Mouse (Mus musculus): ENCODE measurements at regions not wholly inside any gene's neighbourhood (a gene's known extent, or its start where the extent isn't known, plus 50 kb on each side); places are given as distances from the start of the nearest gene placed in this dataset.
A peak's percentile ranks its signal among the peaks of the same experiment; 100 is the strongest.
"Not testable (repeated sequence)": the region's sequence is repeated elsewhere in the genome, so short reads cannot be mapped to it uniquely, and the experiment has no call there.

DNA sequence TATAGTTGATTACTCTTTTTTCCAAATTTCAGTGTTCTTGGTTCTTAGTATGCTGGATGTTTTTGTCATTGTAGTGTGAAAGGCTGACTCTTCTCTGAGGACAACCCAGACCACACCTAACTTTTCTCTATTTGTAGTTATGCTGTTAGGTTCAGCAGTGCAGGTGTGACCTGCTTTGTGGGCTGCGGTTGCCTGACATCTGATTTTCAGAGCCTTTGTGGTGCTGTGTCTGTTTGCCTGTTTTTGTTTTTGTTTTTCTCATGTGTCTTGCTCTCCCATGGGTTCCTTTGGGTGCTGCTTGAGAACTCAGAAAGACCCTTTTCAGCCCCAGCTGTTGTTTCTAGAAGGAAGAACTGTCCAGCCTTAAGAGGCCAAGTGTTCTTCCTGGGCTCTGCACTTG, 52.0 kb upstream of the Trpm1 start:
- no peak for DNase-seq

DNA sequence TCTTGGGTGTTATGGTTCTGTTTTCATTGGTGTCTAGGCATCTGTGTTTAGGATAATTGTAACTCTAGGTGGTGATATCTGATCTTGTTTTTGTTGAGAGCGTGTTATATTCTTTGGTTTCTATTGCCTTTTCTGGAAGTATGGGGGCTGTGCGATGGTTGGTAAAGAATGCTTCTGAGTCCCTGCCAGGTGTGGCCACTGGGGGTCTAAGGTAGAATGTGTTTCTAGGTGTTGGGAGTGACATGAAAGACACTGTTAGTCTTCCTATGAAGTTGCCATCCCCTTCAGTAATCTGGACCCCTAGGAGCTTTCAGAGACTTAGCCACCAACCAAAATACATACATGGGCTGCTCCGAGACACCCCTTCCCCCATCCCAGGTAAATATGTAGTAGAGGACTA, 54.0 kb upstream of the Trpm1 start:
- DNase-seq: no peak

DNA sequence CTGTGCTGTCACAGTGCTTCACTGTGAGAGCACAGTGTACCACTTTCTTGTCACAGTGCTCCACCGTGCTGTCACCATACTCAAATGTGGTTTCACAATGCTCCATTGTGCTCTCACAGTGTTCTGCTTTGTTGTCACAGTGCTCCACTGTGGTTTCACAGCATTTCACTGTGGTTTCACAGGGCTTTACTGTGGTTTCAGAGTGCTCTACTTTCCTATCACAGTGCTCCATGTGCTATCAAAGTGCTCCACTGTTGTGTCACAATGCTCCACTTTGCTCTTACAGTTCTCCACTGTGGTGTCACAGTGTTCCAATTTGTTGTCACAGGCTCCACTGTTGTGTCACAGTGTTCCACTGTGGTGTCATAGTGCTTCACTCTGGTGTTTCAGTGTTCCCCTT, 63.6 kb upstream of the Trpm1 start:
- no peak for DNase-seq

DNA sequence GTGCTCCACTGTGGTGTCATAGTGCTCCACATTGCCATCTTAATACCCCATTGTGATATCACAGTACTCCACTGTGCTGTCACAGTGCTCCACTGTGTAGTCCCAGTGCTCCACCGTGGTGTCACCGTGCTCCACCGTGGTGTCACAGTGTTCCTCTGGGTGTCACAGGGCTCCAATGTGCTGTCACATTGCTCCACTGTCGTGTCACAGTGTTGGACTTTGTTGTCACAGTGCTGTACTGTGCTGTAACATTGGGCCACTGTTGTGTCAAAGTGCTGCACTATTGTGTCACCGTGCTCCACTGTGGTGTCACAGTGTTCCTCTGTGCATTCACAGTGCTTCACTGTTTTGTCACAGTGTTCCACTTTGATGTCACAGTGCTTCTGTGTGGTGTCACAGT, 64.6 kb upstream of the Trpm1 start:
- DNase-seq: no peak

DNA sequence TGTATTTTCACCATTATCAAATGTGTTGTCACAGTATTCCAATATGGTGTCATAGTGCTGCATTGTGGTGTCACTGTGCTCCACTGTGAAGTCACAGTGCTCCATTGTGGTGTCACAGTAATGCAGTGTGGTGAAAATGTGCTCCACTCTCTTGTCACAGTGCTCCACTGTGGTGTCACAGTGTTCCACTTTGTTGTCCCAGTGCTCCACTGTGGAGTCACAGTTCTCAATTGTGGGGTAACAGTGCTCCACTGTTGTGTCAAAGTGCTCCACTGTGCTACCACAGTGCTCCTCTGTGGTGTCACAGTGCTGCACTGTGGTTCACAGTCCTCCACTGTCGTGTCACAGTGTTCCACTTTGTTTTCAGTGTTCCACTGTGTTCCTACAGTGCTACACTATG, 69.7 kb upstream of the Trpm1 start:
- not testable (repeated sequence) for DNase-seq

DNA sequence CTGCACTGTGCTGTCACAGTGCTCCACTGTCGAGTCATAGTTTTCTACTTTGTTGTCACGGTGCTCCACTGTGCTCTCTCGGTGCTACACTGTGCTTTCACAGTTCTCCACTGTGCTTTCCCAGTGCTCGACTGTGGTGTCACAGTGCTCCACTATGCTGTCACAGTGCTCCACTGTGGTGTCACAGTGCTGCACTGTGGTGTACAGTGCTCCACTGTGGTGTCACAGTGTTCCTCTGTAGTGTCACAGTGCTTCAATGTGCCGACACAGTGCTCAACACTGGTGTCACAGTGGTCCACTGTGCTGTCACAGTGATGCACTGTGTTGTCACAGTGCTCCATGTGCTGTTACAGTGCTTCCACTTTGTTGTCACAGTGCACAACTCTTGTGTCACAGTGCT, 71.0 kb upstream of the Trpm1 start:
- DNase-seq: no peak

DNA sequence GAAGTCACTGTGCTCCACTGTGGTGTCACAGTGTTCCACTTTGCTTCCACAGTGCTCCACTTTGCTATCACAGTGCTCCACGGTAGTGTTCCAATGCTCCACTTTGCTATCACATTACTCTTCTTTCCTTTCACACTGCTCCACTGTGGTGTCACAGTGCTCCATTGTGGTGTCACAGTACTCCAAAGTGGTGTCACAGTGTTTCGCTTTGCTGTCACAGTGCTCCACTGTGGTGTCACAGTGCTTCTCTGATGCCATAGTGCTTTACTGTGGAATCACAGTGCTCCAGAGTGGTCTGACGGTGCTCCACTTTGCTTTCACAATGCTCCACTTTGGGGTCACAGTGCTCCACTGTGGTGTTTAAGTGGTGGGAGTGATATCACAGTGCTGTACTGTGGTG, 71.4 kb upstream of the Trpm1 start:
- no peak for DNase-seq

DNA sequence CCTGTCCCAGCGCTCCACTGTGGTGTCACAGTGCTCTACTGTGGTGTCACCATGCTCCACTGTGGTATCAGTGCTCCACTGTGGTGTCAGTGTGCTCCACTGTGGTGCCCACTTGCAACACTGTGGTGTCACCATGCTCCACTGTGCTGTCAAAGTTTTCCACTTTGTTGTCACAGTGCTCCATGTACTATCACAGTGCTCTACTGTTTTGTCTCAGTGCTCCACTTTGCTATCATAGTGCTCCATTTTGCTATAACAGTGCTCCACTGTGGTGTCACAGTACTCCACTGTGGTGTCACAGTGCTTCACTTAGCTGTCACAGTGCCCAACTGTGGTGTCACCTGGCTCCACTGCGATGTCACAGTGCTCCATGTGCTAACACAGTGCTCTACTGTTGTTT, 72.0 kb upstream of the Trpm1 start:
- DNase-seq: no peak

GRCm38 (mm10) chr7:64081019-64081418, 72.6 kb upstream of the Trpm1 start:
- no peak for DNase-seq

DNA sequence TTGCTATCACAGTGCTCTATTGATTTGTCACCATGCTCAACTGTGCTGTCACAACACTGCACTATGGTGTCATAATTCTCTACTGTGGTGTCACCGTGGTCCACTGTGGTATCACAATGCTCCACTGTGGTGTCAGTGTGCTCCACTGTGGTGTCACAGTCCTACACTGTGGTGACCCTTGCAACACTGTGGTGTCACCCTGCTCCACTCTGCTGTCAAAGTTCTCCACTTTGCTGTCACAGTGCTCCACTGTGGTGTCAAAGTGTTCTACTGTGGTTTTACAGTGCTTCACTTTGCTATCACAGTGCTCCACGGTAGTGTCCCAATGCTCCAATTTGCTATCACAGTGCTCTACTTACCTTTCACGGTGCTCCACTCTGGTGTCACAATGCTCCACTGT, 74.3 kb upstream of the Trpm1 start:
- no peak for DNase-seq

GRCm38 (mm10) chr7:64078646-64079045, 75.0 kb upstream of the Trpm1 start:
- DNase-seq: no peak

DNA sequence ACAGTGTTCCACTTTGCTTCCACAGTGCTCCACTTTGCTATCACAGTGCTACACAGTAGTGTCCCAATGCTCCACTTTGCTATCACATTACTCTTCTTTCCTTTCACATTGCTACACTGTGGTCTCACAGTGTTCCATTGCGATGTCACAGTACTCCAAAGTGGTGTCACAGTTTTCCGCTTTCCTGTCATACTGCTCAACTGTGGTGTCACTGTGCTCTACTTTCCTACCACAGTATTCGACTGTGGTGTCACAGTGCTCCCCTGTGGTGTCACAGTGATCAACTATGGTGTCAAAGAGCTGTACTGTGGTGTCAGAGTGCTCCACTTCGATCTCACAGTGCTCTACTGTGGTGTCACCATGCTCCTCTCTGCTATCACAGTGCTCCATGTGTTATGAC, 76.1 kb upstream of the Trpm1 start:
- no peak for DNase-seq

DNA sequence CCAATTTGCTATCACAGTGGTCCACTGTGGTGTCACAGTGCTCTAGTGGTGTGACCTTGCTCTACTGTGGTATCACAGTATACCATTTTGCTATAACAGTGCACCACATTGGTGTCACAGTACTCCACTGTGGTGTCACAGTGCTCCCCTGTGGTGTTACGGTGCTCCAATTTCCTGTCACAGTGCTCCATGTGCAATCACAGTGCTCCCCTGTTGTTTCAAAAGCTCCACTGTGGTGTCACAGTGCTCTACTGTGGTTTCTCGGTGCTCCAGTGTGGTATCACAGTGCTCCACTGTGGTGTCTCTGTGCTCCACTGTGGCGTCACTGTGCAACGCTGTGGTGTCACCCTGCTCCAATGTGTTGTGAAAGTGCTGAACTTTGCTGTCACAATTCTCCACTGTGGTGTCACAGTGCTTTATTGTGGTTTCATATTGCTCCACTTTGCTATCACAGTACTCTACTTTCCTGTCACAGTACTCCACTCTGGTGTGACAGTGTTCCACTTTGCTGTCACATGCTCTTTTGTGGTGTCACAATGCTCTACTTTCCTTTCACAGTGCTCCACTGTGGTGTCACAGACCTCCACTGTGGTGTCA, 76.8 kb upstream of the Trpm1 start:
- DNase-seq: no peak

DNA sequence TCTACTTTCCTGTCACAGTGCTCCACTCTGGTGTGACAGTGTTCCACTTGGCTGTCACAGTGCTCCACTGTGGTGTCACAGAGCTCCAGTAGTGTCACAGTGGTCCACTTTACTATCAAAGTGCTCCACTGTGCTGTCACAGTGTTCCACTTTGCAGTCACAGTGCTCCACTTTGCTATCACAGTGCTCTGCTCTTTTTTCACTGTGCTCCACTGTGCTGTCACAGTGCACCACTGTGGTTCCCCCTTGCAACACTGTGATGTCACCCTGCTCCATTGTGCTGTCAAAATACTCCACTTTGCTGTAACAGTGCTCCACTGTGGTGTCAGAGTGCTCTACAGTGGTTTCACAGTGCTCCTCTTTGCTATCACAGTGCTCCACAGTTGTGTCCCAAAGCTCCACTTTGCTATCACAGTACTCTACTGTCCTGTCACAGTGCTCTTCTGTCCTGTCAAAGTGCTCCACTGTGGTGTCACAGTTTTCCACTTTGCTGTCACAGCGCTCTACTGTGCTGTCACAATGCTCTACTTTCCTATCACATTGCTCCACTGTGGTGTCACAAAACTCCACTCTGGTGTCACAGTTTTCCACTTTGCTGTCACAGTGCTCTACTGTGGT, 77.8 kb upstream of the Trpm1 start:
- DNase-seq: no peak

- DNase-seq: no peak
These were observed 78.9 kb upstream of the Trpm1 start for GRCm38 (mm10) chr7:64074661-64075234.

GRCm38 (mm10) chr7:64074186-64074585, 79.4 kb upstream of the Trpm1 start:
- no peak for DNase-seq

GRCm38 (mm10) chr7:64073781-64074180, 79.9 kb upstream of the Trpm1 start:
- DNase-seq: no peak

DNA sequence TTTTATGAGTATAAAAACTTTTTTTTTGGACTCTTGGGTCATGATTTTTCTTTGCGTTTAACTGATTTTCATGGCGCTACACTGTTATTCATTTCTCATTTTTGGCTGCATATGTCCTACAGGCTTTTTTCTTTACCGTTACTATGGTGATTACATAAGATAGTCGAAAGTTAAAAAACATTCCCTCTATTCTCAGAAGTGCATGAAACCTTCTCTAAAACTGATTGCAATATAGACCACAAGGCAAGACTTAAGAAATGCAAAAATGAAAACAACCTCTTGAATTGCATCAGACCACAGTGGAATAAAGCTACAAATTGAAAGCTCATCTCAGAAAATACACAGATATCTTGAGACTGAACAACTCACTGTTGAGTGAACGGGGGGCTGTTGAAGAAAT, 82.7 kb upstream of the Trpm1 start:
- DNase-seq: no peak

- DNase-seq: no peak
These were observed 87.9 kb upstream of the Trpm1 start for GRCm38 (mm10) chr7:64065529-64066247.

GRCm38 (mm10) chr7:64064460-64065241, 89.0 kb upstream of the Trpm1 start:
- peak; percentile 85 for DNase-seq

- no peak for DNase-seq
These were observed 92.5 kb upstream of the Trpm1 start for GRCm38 (mm10) chr7:64061170-64061569.

GRCm38 (mm10) chr7:64060582-64060981, 93.1 kb upstream of the Trpm1 start:
- no peak for DNase-seq

GRCm38 (mm10) chr7:64060051-64060450, 93.6 kb upstream of the Trpm1 start:
- DNase-seq: no peak
